Mouse (Mus musculus): ENCODE results near the gene Arl8b. TPM values are rescaled to one million over a fixed set of nuclear protein-coding genes. Genes with fewer than 3 reads are reported as not detected.

Gene Arl8b
- polyA plus RNA-seq, 1 experiment from 2014 or later, result 64.3 TPM

DNA sequence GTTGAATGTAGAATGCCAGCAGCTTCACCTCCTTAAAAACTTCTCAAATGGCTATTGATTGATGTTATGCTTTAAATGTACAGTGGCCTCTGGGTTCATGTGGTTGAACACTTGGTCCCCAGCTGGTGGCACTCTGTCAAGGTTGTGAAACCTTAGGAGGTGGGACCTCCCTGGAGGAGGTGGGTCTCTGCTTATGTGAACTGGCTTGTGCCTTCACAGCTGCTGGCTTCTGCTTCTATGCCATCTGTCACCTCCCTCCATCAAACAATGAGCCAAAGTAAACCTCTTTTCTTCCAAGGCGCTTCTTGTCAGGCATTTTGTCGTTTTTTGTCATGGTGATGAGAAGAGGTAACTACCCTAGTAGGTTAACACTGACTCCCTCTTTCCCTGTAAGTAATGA is 13.8 kb downstream of the Arl8b start:
- no peak overlapping the region for H3K4me3 ChIP-seq
- no peaks in the 10 kb centered on the region for H3K27me3 ChIP-seq (ENCODE audit: low read depth, poor library complexity, severe bottlenecking)
- H3K9me3 ChIP-seq (replicated peaks), result no peaks in the 10 kb centered on the region
- no peak overlapping the region for H3K27ac ChIP-seq
- 54% methylated on average over 2 of the region's 2 CpGs for WGBS
- DNase-seq (ENCODE audit: low spot score), result no peak
- 0 out of 2 replicates have a peak, but pooled peaks cover under 1% of the 10 kb centered on the region for H3K36me3 ChIP-seq
- no peaks in the 10 kb centered on the region for H3K4me1 ChIP-seq

DNA sequence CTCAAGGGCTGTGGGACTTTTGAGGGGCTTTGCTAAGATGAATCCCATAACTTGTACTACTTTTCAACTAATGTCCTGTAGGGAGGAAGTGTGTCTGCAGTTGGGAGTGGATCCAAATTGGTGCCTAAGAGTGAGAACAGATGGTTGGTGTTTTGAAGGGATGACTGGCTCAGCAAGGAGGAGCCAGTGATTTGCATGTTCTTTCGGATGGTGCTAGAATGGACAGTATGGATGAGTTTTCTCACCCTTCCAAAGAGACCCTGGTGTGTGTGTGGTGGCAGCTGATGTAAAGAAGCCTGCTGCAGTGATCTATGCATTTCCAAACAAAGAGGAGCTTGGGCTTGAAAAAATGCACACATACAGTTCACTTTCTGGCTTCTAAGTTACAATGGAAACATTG is 22.3 kb downstream of the Arl8b start:
- DNase-seq (ENCODE audit: low spot score), result no peak
- Histone ChIP-seq H3K36me3 (no peaks in the 10 kb centered on the region), H3K27ac (no peak overlapping the region), H3K4me3 (no peak overlapping the region), H3K4me1 (no peaks in the 10 kb centered on the region), H3K27me3 (ENCODE audit: low read depth, poor library complexity, severe bottlenecking) (no peaks in the 10 kb centered on the region), H3K9me3 (replicated peaks) (no peaks in the 10 kb centered on the region)
- 47% methylated on average over 1 of the region's 1 CpGs for WGBS

DNA sequence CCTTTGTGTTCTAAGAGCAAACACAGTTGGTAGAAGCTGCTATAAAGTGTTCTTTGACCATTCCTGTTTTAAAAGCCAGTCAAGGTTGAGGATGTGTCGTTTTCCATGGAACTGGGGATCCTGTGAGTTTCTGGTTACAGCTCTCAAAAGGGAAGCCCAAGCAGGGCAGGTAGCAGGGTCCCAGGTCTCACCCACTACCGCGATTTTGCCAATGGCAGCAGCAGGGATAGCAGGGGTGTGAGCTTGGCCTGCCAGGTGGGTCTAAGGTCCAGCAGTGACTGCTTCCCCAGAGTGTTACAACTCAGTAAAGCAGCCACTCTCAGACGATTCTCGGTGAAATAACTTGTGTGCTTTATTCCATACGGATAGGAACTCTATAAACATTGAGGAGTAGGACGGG is 23.0 kb downstream of the Arl8b start:
- Histone ChIP-seq H3K27ac (no peak overlapping the region), H3K9me3 (replicated peaks) (no peaks in the 10 kb centered on the region), H3K36me3 (no peaks in the 10 kb centered on the region), H3K4me3 (no peak overlapping the region), H3K27me3 (ENCODE audit: low read depth, poor library complexity, severe bottlenecking) (no peaks in the 10 kb centered on the region), H3K4me1 (no peaks in the 10 kb centered on the region)
- no peak for DNase-seq (ENCODE audit: low spot score)
- 86% methylated on average over 7 of the region's 7 CpGs for WGBS

DNA sequence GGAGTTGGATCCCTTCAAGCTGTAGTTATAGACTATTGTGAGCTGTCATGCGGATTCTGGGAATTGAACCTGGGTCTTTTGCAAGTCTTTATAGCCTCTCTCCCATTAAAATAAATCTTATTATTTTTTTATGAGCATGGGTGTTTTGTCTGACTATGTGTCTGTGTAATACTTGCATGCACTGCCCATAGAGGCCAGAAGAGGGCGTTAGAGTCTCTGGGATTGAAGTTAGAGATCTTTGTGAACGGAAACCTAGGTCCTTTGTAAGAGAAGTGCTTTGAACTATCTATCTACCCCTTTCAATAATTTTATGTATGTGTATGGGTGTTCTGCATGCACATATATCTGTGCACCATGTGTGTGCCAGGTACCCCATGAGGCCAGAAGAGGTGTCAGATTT is 24.5 kb downstream of the Arl8b start:
- Histone ChIP-seq H3K36me3 (no peaks in the 10 kb centered on the region), H3K4me3 (no peak overlapping the region), H3K27ac (no peak overlapping the region), H3K27me3 (ENCODE audit: low read depth, poor library complexity, severe bottlenecking) (no peaks in the 10 kb centered on the region), H3K9me3 (replicated peaks) (no peaks in the 10 kb centered on the region), H3K4me1 (no peaks in the 10 kb centered on the region)
- WGBS, result 74% methylated on average over 3 of the region's 3 CpGs
- no peak for DNase-seq (ENCODE audit: low spot score)

DNA sequence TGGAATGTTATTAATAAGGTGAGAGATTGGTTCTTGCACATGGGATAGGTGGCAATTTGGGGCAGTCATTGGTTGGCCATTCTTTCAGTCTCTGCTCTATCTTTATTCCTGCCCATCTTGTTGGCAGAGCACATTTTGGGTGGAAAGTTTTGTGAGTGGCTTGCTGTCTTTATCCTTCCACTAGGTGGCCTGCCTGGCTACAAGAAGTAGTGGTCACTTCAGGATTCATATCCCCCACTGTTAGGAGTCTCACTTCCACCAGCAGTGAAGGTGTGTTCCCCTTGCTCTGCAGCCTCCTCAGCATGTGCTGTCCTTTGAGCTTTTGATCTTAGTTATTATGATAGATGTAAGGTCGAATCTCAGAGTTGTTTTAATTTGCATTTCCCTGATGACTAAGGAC is 25.9 kb downstream of the Arl8b start:
- no peak for DNase-seq (ENCODE audit: low spot score)
- Histone ChIP-seq H3K36me3 (no peaks in the 10 kb centered on the region), H3K27ac (no peak overlapping the region), H3K4me3 (no peak overlapping the region), H3K27me3 (ENCODE audit: low read depth, poor library complexity, severe bottlenecking) (no peaks in the 10 kb centered on the region), H3K4me1 (no peaks in the 10 kb centered on the region), H3K9me3 (replicated peaks) (no peaks in the 10 kb centered on the region)
- 83% methylated on average over 1 of the region's 1 CpGs for WGBS

DNA sequence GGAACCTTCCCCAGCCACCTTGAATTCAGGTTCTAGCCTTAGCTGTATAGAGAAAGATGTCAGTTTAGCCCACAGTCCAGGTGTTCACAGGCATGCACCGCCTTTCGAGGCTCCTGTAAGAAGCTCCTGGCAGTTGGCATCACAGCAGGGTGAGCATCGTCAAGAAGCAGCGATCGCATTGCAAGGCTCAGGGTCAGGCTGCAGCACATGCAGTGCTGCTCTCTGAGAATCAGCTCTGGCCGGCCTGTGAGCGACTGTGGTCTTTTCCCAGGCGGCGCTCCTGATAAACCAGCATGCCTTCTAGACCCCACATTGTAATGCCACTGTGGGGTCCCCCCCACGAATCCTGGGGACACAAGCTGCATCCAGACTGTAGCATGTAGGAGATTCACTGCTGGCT is 27.3 kb downstream of the Arl8b start:
- 73% methylated on average over 10 of the region's 10 CpGs for WGBS
- no peaks in the 10 kb centered on the region for H3K4me1 ChIP-seq
- no peaks in the 10 kb centered on the region for H3K27me3 ChIP-seq (ENCODE audit: low read depth, poor library complexity, severe bottlenecking)
- DNase-seq (ENCODE audit: low spot score), result no peak
- peaks cover 6% of the 10 kb centered on the region for H3K36me3 ChIP-seq
- H3K9me3 ChIP-seq (replicated peaks), result no peaks in the 10 kb centered on the region
- no peak overlapping the region for H3K4me3 ChIP-seq
- no peak overlapping the region for H3K27ac ChIP-seq

DNA sequence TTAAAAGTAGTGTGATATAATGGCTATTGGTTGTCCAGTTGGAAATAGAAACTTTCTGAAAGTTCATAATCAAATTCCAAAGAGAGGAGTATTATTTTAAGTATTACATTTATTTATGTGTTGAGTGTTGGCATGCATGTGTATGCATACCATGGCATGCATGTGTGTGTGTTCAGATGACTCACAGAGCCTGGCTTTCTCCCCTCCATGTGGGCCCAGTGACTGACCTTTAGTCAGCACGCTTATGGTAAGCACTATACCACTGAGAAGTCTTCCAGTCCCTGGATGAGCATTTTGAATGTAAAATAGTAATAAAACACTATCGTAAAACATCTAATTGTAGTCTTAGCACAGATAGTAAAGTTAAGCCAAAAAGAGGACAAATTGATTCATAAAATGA is 29.2 kb downstream of the Arl8b start:
- Histone ChIP-seq H3K9me3 (replicated peaks) (no peaks in the 10 kb centered on the region), H3K4me3 (no peak overlapping the region), H3K4me1 (no peaks in the 10 kb centered on the region), H3K36me3 (peaks cover 17% of the 10 kb centered on the region), H3K27ac (no peak overlapping the region), H3K27me3 (ENCODE audit: low read depth, poor library complexity, severe bottlenecking) (no peaks in the 10 kb centered on the region)
- no peak for DNase-seq (ENCODE audit: low spot score)
- 84% methylated on average over 2 of the region's 2 CpGs for WGBS

DNA sequence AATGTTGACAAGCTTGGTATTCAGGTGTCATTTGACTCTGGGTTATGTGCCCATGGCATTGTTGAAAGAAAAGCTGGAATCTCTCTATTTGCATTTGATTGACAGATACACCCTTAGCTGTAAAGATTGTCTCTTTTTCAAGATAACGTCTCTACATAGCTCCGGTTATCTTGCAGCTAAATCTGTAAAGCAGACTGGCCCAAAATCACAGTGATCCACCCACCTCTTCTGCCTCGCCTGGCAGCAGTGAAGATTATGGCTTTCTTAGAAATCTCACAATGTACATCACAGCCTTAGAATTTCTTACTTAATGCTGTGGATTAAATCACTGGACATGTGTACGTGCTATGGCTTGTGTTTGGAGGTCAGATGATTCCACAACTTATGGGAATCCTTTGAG is 34.6 kb downstream of the Arl8b start:
- 85% methylated on average over 4 of the region's 4 CpGs for WGBS
- H3K9me3 ChIP-seq (replicated peaks), result no peaks in the 10 kb centered on the region
- H3K27me3 ChIP-seq (ENCODE audit: low read depth, poor library complexity, severe bottlenecking), result no peaks in the 10 kb centered on the region
- no peak for DNase-seq (ENCODE audit: low spot score)
- H3K4me1 ChIP-seq, result no peaks in the 10 kb centered on the region
- H3K4me3 ChIP-seq, result no peak overlapping the region
- H3K36me3 ChIP-seq, result peaks cover 67% of the 10 kb centered on the region
- H3K27ac ChIP-seq, result no peak overlapping the region

DNA sequence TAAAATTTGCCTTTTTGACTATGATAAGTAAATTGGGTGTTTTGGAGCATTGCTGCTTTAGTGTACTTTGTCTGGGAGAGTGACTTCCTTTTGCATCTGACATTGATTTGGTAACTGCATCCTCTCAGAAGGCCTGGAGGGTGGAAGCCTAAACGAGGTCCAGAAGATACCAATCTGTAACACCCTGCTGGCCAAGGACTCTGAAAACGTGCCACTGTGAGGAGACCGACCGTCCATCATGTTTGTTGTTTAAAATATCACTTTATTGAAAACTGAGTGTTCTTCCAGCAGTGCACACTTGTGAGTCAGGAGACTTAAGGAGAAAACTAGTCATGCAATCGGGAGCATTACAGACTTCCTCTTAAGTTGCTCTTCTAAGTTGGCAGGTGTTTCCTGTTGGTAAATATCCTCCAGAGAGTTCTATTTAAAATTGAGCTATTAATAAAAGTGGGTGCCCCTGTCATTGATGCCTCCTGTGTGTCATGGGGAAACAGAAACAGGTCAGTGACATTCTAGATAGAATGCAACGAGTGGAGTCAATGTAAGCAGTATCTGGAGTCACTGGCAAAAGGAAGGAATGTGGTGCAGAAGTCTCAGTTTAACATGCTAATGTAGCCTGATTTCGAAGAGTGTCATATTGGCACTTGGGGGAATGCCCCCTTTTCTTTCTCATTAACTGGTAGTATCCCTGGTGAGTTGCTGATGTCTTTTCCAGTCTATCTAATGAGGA is 42.1 kb downstream of the Arl8b start:
- Histone ChIP-seq H3K36me3 (peaks cover 39% of the 10 kb centered on the region), H3K4me1 (peaks cover 13% of the 10 kb centered on the region), H3K27me3 (ENCODE audit: low read depth, poor library complexity, severe bottlenecking) (no peaks in the 10 kb centered on the region), H3K9me3 (replicated peaks) (no peaks in the 10 kb centered on the region), H3K27ac (no peak overlapping the region), H3K4me3 (no peak overlapping the region)
- no peak for DNase-seq (ENCODE audit: low spot score)
- 75% methylated on average over 7 of the region's 7 CpGs for WGBS

DNA sequence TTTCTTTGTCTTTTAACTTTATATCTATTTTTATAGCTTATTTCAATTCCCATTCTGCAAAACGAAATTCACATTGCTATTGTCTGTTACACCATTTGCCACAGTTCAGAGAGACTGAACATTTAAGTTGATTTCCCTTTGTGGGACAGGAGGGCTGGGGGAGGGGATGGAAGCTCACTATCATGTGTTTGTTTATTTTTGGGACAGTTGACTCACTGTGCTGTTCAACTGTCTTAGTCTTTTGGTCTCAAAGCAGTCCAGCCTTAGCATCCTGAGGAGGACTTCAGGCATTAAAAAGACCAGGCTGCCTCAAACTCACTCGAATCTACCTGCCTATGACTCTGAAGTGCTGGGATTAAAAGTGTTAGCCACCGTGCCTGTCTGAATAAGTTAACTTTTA is 43.2 kb downstream of the Arl8b start:
- no peak overlapping the region for H3K4me3 ChIP-seq
- no peak for DNase-seq (ENCODE audit: low spot score)
- H3K27me3 ChIP-seq (ENCODE audit: low read depth, poor library complexity, severe bottlenecking), result no peaks in the 10 kb centered on the region
- H3K9me3 ChIP-seq (replicated peaks), result no peaks in the 10 kb centered on the region
- no peak overlapping the region for H3K27ac ChIP-seq
- H3K4me1 ChIP-seq, result peaks cover 15% of the 10 kb centered on the region
- 80% methylated on average over 3 of the region's 3 CpGs for WGBS
- peaks cover 30% of the 10 kb centered on the region for H3K36me3 ChIP-seq

DNA sequence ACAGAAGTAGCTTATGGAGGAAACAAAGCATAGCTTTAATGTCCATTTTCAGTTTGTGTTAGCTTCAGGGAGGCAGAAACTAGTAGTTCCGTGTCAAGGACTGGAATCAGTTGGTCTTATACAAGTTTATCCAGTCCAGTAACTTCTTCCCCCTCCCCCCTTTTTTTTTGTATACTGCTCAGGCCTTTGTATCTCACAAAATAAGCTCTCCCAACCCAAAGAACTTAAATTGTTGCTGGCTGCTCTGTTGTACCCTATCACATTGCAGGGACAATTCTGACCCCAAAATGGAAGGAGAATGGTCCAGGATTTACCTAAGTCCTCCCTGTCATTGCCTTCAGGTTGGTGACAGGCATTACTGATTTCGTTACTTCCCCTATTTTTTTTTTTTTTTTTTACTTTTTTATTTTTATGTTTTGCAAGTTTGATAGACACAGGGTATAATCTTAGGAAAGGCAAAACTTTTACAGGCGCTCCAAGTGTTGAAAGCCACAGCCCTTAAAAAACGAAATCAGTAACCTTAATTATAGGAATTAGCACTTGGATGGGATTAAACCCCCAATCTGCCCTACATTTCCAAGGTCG is 44.5 kb downstream of the Arl8b start:
- 27% methylated on average over 5 of the region's 5 CpGs for WGBS
- Histone ChIP-seq H3K9me3 (replicated peaks) (no peaks in the 10 kb centered on the region), H3K27me3 (ENCODE audit: low read depth, poor library complexity, severe bottlenecking) (no peaks in the 10 kb centered on the region), H3K27ac (peak overlapping the region; percentile 96), H3K4me1 (peaks cover 19% of the 10 kb centered on the region), H3K4me3 (peak overlapping the region; percentile 91), H3K36me3 (peaks cover 20% of the 10 kb centered on the region)
- DNase-seq (ENCODE audit: low spot score), result no peak

DNA sequence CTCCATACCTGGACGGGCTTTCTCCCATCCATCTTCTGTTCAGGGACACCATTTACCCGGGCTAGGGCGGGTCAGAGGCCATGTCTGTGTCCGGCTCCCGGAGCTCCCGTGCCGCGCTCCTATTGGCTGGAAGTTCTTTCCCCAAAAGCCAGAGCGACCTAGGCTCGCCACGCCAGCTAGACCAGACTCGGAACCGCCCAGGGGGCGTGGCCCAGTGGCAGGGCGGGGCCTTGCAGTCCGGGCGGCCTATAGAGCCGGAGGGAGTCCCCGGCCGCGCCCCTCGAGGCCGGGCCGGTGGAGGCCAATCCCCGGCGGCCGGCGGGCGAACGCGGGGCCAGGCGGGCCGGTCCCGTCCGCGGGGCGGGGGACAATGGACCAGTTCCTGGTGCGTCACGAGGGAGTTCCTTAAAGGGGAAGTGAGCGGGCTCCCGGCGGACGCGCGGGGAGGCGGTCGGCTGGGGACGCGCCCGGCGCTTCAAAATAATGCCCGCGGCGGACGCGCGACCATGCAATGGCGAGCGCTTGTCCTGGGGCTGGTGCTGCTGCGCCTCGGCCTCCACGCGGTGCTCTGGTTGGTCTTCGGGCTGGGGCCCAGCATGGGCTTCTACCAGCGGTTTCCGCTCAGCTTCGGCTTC is 45.5 kb downstream of the Arl8b start, which contains the start of gene Edem1:
Gene Edem1 (plus strand): TSS at position 408 of the 635 bp plus-strand sequence.
- Histone ChIP-seq H3K36me3 (peaks cover 11% of the 10 kb centered on the region), H3K4me1 (peaks cover 19% of the 10 kb centered on the region), H3K9me3 (replicated peaks) (no peaks in the 10 kb centered on the region), H3K4me3 (peak within 1 kb of the TSS; percentile 91), H3K27me3 (ENCODE audit: low read depth, poor library complexity, severe bottlenecking) (no peaks in the 10 kb centered on the region), H3K27ac (peak within 1 kb of the TSS; percentile 96)
- DNase-seq (ENCODE audit: low spot score), result peak; percentile 98
- WGBS, result under 1% methylated on average over 67 of the region's 67 CpGs

DNA sequence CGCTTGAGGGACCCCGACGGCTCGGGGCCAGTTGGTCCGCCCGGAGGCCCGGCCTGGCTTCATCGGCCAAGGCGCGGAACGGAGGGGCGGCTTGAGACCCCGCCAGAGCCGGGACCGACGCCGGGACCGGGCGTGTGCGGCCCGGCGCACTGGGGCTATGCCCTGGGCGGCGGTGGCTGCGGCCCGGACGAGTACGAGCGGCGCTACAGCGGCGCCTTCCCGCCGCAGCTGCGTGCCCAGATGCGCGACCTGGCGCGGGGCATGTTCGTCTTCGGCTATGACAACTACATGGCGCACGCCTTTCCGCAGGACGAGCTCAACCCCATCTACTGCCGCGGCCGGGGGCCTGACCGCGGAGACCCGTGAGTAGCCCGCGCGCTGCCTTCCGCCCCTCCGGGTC is 46.0 kb downstream of the Arl8b start:
- no peaks in the 10 kb centered on the region for H3K9me3 ChIP-seq (replicated peaks)
- DNase-seq (ENCODE audit: low spot score), result peak; percentile 69
- WGBS, result under 1% methylated on average over 56 of the region's 56 CpGs

More for the DNA sequence above, 46.0 kb downstream of the Arl8b start:
- Histone ChIP-seq H3K36me3 (peaks cover 7% of the 10 kb centered on the region; the same call in 1 of the 2 replicates), H3K4me1 (peaks cover 19% of the 10 kb centered on the region), H3K4me3 (peak overlapping the region; percentile 91), H3K27me3 (ENCODE audit: low read depth, poor library complexity, severe bottlenecking) (no peaks in the 10 kb centered on the region), H3K27ac (peak overlapping the region; percentile 96)

Measured in limb, embryonic 10.5 days (tissue).